Mouse (Mus musculus) right cerebral cortex, postnatal 14 days (tissue): ENCODE results near the gene Fance.
A peak's percentile ranks its signal among the peaks of the same experiment; 100 is the strongest.
"Not testable (repeated sequence)": the region's sequence is repeated elsewhere in the genome, so short reads cannot be mapped to it uniquely, and the experiment has no call there.

Source experiments
- DNase-seq: peaks from one replicate; pipeline ENCODE4 v3.0.0; 2022

Fance gene

GRCm38 (mm10) chr17:28350466-28351352, 37.4 kb downstream of the Fance start, which contains the start of gene Tead3:
Gene Tead3, minus strand, starts transcription at chr17:28350817.
- peak; percentile 55 for DNase-seq

DNA sequence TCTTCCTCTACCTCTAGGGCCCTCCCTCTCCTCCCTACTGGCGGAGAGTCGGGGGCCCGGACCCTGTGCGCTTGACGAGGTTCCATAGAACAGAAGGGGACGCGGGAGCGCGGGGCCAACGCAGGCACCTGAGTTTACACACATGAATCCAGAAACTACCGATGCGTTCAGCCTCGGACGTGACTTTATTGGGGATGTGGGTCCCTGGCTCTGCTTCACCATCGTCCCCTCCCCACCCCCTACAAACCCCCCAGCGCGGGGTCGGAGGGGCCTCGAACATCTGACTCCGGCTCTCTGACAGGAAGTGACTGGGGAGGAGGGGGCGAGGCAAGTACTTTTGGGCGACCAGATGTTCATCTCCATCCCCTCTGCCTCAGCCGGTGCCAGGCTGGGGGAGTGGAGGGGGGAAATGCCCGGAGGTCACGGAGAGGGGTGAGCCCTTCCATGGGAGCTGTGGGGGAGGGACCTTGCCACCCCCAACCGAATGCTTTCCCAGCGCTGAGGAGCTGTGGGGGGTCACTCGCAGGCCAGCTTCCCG, 38.1 kb downstream of the Fance start:
- no peak for DNase-seq

- no peak for DNase-seq
Measured at GRCm38 (mm10) chr17:28352018-28352417, 38.7 kb downstream of the Fance start.

- no peak for DNase-seq
Measured at GRCm38 (mm10) chr17:28355871-28356270, 42.6 kb downstream of the Fance start.

DNA sequence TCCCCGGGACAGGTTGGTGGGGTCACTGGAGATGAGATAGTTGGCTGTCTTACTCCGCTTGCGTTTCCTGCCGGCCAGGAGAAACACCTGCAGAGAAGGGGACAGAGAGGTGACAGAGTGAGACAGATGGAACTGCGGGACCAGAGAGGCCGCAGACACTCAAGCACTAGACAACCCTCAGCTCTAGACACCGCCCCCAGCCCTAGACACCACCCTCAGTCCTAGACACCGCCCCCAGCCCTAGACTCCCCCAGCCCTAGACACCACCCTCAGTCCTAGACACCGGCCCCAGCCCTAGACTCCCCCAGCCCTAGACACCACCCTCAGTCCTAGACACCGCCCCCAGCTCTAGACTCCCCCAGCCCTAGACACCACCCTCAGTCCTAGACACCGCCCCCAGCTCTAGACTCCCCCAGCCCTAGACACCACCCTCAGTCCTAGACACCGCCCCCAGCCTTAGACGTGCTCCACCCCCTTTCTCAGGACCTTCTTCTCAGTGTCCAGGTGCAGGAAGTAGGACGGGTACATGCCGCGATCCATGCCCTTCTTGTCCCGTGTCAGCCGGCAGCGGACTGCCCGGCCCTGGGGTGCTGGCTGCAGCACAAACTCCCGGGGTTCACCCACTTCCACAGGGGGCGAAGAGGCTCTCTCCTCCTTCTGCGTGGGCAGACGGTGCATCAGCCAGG, 45.4 kb downstream of the Fance start:
- DNase-seq: not testable (repeated sequence)

GRCm38 (mm10) chr17:28360531-28361277, 47.4 kb downstream of the Fance start:
- DNase-seq: no peak

DNA sequence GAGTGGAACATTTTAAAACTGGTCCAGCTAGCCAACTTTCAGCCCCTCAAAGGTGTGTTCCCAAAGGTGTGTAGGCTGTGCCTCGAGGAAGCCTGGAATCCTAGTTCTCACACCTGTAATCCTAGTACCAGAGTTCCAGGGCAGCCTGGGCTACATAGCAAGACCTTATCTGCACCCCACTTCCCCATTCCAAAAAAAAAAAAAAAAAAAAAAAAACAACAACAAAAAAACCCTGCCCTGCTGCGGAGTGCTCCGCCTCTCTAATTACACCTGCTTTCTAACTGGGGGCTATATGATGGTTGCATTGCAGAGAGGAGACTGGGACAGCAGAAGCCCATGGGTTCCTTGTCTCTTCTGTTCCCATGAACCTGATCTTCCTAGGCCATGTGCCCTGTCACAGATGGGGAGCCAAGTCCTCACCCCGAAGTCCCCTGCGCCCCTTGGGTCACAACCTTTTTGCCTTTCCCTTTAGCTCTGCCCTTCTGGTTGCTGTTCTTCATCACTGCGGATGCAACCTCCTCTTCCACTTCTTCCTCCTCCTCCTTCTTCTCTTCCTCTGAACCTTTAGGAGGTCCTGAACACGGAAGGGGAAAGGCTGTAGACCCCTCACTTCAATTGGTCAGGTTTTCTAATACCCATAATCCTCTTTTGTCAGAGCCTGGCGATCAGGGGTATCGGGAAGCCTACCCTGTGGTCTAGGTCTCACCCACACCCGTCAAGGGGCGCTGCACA, 48.8 kb downstream of the Fance start:
- DNase-seq: no peak

- no peak for DNase-seq
Measured at GRCm38 (mm10) chr17:28362653-28363292, 49.5 kb downstream of the Fance start.

- DNase-seq: no peak
Measured at GRCm38 (mm10) chr17:28363507-28363906, 50.2 kb downstream of the Fance start.

GRCm38 (mm10) chr17:28365122-28365521, 51.8 kb downstream of the Fance start, which contains the start of gene Tulp1:
Gene Tulp1, minus strand, starts transcription at chr17:28365222.
- no peak for DNase-seq

DNA sequence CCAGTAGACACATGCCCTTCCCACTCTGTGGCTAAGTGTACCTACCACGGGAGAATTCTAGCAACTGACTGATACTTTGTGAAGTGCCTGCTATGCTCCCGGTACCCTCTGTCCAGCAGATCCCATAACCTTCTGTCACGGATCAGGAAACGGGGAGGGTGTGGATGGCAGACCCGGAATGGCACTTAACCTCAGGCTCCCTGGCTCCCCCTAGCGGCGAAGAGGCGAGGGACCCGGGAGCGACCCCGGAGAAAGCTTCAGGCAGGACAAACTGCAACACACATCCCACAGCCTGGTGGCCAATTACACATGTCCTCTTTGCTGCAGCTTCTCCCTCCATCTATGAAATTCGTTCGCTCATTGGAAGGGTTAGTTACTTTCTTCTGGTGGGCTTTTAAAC, 55.1 kb downstream of the Fance start:
- peak; percentile 68 for DNase-seq

DNA sequence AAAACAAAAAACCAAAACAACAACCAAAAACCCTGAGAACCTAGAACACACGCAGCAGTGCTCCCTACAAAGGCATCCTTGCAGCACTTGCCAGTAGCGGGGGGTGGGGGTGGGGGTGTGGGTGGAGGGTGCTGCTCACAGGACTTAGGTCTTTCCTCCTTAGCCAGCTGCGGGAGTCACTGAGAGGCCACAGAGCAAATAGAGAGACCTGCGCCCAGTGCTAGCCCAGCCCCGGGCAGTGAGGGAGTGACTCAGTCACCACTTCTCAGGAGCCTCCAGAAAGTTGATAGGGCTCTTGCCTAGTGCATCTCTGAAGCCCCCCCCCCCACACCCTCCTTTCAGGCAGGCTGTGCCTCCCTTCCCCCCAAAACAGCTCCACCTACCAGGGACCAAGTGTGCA, 55.7 kb downstream of the Fance start:
- no peak for DNase-seq

- no peak for DNase-seq
Measured at GRCm38 (mm10) chr17:28371286-28371685, 58.0 kb downstream of the Fance start.

DNA sequence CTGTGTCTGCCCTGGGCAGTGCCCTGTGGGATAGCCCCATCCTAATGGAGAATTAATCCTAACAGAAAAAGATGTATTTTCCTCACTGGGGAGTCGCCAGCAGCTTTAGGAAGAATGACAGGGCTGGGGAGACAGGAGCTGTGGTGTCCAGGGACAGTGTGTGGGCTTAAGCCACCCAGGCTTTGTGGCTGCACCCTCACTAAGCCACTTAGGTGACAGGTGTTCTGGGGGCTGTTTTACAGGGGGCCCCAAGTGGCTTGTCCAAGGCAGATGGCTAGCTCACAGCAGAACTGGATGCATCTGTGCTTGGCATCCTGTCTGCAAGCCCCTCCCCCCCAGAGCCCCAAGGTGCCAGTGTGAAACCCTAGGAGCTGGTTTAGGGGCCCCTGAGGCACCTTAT, 58.6 kb downstream of the Fance start:
- no peak for DNase-seq

- DNase-seq: no peak
Measured at GRCm38 (mm10) chr17:28373821-28374220, 60.5 kb downstream of the Fance start.

GRCm38 (mm10) chr17:28374494-28374893, 61.2 kb downstream of the Fance start:
- no peak for DNase-seq

- no peak for DNase-seq
Measured at GRCm38 (mm10) chr17:28375592-28376061, 62.3 kb downstream of the Fance start.
